Mouse (Mus musculus) limb, embryonic 10.5 days (tissue): Measurements from ENCODE around the gene Scn2b. TPM values are rescaled to one million over a fixed set of nuclear protein-coding genes. Genes with fewer than 3 reads are reported as not detected.
A peak's percentile ranks its signal among the peaks of the same experiment; 100 is the strongest.

Experiments
- DNase-seq: peaks from one replicate; pipeline ENCODE4 v3.0.0-alpha.2; 2017; ENCODE audit warnings: low spot score
- H3K27ac ChIP-seq: fragments of 300-500 bp; sonication (generic); 2 replicates; pipeline ENCODE4 v1.5.1; 2016; ENCODE audit warnings: mild to moderate bottlenecking
- H3K27me3 ChIP-seq: fragments of 300-500 bp; sonication (generic); 2 replicates; pipeline ENCODE4 v1.6.1; 2016; ENCODE audit warnings: low read depth, mild to moderate bottlenecking; ENCODE audit not compliant: poor library complexity, severe bottlenecking
- H3K36me3 ChIP-seq: fragments of 300-500 bp; sonication (generic); 2 replicates; pipeline ENCODE4 v1.6.1; 2016; ENCODE audit warnings: mild to moderate bottlenecking, moderate library complexity
- H3K4me1 ChIP-seq: fragments of 300-500 bp; sonication (generic); 2 replicates; pipeline ENCODE4 v1.6.1; 2016
- H3K4me3 ChIP-seq: fragments of 300-500 bp; sonication (generic); 2 replicates; pipeline ENCODE4 v1.5.1; 2016; ENCODE audit warnings: mild to moderate bottlenecking, moderate library complexity
- H3K9me3 ChIP-seq: fragments of 300-500 bp; sonication (generic); replicated peaks from 2 replicates; pipeline ENCODE4 v1.6.1; 2016; ENCODE audit warnings: mild to moderate bottlenecking
- WGBS: fragments of 180-500 bp; shearing (Covaris S2); methylation state at CpG from one replicate; pipeline ENCODE4 v1.1.7; 2016; 5-methylcytosine and 5-hydroxymethylcytosine counted together
- polyA plus RNA-seq: library from polyadenylated mRNA; unstranded; fragments of >200 nt; fragmentation: Nextera tagmentation; extraction: Ambion mirVana; gene quantifications from 2 replicates; pipeline ENCODE4 v1.2.1, GENCODE M21; 2016

The Scn2b gene
- polyA plus RNA-seq, 1 experiment from 2014 or later, result 12.0 TPM

- Histone ChIP-seq H3K27ac (no peak overlapping the region), H3K9me3 (no peaks in the 10 kb centered on the region), H3K27me3 (no peaks in the 10 kb centered on the region), H3K36me3 (no peaks in the 10 kb centered on the region), H3K4me3 (no peak overlapping the region), H3K4me1 (peaks cover 34% of the 10 kb centered on the region)
- WGBS, result 39% methylated on average over 3 of the region's 3 CpGs
- DNase-seq, result no peak
These were observed 19.2 kb upstream of the Scn2b start for GRCm38 (mm10) chr9:45098426-45098825.

GRCm38 (mm10) chr9:45102528-45102927 is 15.1 kb upstream of the Scn2b start:
- 33% methylated on average over 1 of the region's 1 CpGs for WGBS
- peaks cover 36% of the 10 kb centered on the region for H3K4me1 ChIP-seq
- H3K36me3 ChIP-seq, result no peaks in the 10 kb centered on the region
- H3K27me3 ChIP-seq, result no peaks in the 10 kb centered on the region
- peak; percentile 66 for DNase-seq
- H3K9me3 ChIP-seq, result no peaks in the 10 kb centered on the region
- peak overlapping the region; percentile 18; the same call in 1 of the 2 replicates for H3K4me3 ChIP-seq
- H3K27ac ChIP-seq, result peak overlapping the region; percentile 86

DNA sequence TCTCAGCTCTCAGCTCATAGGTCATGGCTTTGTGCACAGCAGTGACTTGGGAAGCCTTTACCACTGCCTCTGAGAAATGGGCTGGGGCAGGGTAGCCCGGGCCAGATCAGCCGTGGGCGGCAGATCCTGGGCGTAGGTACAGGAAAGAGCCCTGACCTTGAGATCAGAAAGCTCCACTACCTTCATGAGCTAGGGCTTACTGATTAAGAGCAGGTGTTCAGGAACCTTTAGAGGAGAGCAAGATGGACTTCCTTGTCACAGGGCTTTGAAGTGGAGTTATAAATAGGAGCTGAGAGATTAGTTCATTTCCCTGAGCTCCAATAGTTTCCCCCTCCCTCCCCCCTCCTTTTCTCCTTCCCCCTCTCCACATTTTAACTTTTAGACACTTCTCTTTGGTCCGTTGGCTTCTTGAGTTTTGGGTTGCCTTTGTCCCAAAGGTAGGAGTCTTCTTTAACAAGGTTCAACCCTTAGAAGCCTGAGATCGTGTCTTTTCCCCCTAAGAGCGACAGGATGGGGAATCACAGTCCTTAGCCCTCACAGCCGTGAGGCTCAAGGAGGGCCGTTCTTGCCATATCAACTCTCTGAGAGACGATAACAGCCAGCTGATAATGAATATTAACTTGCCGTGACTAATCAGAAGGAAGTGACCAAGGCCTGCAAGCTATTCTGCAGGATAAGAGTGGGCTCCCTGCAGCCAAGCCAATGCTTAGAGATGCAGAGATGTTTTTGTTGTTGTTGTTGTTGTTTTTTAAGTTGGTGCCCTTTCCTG is 14.2 kb upstream of the Scn2b start:
- Histone ChIP-seq H3K4me1 (peaks cover 36% of the 10 kb centered on the region), H3K27me3 (no peaks in the 10 kb centered on the region), H3K36me3 (no peaks in the 10 kb centered on the region), H3K27ac (peak overlapping the region; percentile 86), H3K4me3 (peak overlapping the region; percentile 18; the same call in 1 of the 2 replicates), H3K9me3 (no peaks in the 10 kb centered on the region)
- DNase-seq, result peak; percentile 58
- 22% methylated on average over 11 of the region's 11 CpGs for WGBS

- DNase-seq, result no peak
- 99% methylated on average over 2 of the region's 2 CpGs for WGBS
- Histone ChIP-seq H3K4me1 (peaks cover 33% of the 10 kb centered on the region), H3K27ac (no peak overlapping the region), H3K36me3 (no peaks in the 10 kb centered on the region), H3K4me3 (no peak overlapping the region), H3K27me3 (no peaks in the 10 kb centered on the region), H3K9me3 (no peaks in the 10 kb centered on the region)
These were observed 11.8 kb upstream of the Scn2b start for GRCm38 (mm10) chr9:45105596-45106374.

DNA sequence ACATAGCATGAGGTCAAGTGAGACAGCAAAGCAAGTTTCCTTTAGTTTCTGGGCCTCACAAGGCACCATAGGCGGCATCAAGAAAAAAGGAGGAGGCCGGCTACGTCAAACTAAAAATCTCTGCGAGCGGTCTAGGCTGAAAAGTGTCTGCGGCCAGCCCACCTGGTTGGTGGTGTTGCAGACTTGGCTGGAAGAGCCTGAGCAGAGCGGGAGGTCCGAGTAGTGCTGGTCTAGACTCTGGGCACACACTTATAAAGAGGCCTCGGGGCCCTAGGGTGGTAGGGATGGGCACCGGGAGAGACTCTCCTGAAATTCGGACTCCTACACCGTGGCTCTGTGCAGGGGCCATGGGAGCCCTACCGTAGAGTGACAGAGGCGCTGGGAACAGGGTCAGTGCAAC is 1.9 kb upstream of the Scn2b start:
- H3K27ac ChIP-seq, result peak overlapping the region; percentile 95
- H3K36me3 ChIP-seq, result no peaks in the 10 kb centered on the region; the same call in 1 of the 2 replicates
- H3K4me3 ChIP-seq, result peak overlapping the region; percentile 52
- H3K4me1 ChIP-seq, result peaks cover 56% of the 10 kb centered on the region
- WGBS, result 3% methylated on average over 14 of the region's 14 CpGs
- H3K27me3 ChIP-seq, result no peaks in the 10 kb centered on the region
- DNase-seq, result peak; percentile 82
- no peaks in the 10 kb centered on the region for H3K9me3 ChIP-seq

GRCm38 (mm10) chr9:45116819-45117218 is 763 bp upstream of the Scn2b start:
- WGBS, result 71% methylated on average over 9 of the region's 9 CpGs
- Histone ChIP-seq H3K27me3 (no peaks in the 10 kb centered on the region), H3K9me3 (no peaks in the 10 kb centered on the region), H3K4me3 (no peak overlapping the region), H3K27ac (peak overlapping the region; percentile 95), H3K36me3 (no peaks in the 10 kb centered on the region; the same call in 1 of the 2 replicates), H3K4me1 (peaks cover 67% of the 10 kb centered on the region)
- no peak for DNase-seq

GRCm38 (mm10) chr9:45118552-45118951 is 970 bp downstream of the Scn2b start:
- Histone ChIP-seq H3K27me3 (no peaks in the 10 kb centered on the region), H3K4me1 (peaks cover 75% of the 10 kb centered on the region), H3K9me3 (no peaks in the 10 kb centered on the region), H3K27ac (peak overlapping the region; percentile 95), H3K4me3 (peak overlapping the region; percentile 69), H3K36me3 (no peaks in the 10 kb centered on the region; the same call in 1 of the 2 replicates)
- no peak for DNase-seq
- WGBS, result 23% methylated on average over 10 of the region's 10 CpGs

- no peak for DNase-seq
- peak overlapping the region; percentile 69 for H3K4me3 ChIP-seq
- H3K36me3 ChIP-seq, result peaks cover under 1% of the 10 kb centered on the region
- no peaks in the 10 kb centered on the region for H3K27me3 ChIP-seq
- WGBS, result 95% methylated on average over 8 of the region's 8 CpGs
- H3K27ac ChIP-seq, result peak overlapping the region; percentile 95; the same call in 1 of the 2 replicates
- no peaks in the 10 kb centered on the region for H3K9me3 ChIP-seq
- H3K4me1 ChIP-seq, result peaks cover 73% of the 10 kb centered on the region
These were observed 1.9 kb downstream of the Scn2b start for GRCm38 (mm10) chr9:45119316-45119953.

GRCm38 (mm10) chr9:45119954-45120530 is 2.5 kb downstream of the Scn2b start:
- no peak for DNase-seq
- Histone ChIP-seq H3K27me3 (no peaks in the 10 kb centered on the region), H3K36me3 (peaks cover 7% of the 10 kb centered on the region), H3K9me3 (no peaks in the 10 kb centered on the region), H3K27ac (no peak overlapping the region), H3K4me1 (peaks cover 69% of the 10 kb centered on the region), H3K4me3 (no peak overlapping the region)
- 86% methylated on average over 14 of the region's 14 CpGs for WGBS

GRCm38 (mm10) chr9:45120567-45120966 is 3.0 kb downstream of the Scn2b start:
- H3K27me3 ChIP-seq, result no peaks in the 10 kb centered on the region
- H3K27ac ChIP-seq, result no peak overlapping the region
- peaks cover 64% of the 10 kb centered on the region for H3K4me1 ChIP-seq
- no peak for DNase-seq
- 81% methylated on average over 6 of the region's 6 CpGs for whole genome bisulfite sequencing
- peaks cover 12% of the 10 kb centered on the region for H3K36me3 ChIP-seq
- no peaks in the 10 kb centered on the region for H3K9me3 ChIP-seq
- H3K4me3 ChIP-seq, result no peak overlapping the region

DNA sequence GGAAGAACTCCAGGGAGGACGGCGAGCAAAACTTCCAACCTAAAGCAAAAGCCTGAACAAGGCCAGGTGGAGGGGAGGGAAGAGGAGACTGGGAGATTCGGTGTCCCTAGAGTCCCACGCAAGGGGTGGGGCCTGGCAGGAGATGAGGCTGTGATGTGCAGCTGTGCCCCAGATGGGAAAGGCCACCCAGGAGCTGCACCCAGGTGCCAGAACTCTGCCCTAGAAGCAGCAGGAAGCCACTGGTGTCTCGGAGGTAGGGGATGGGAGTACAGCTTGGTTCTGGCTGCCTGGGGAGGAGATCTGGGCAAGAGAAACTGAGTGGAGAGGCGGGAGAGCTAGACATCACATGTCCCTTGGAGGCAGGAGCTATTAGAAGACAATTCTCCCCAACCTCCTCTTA is 3.4 kb downstream of the Scn2b start:
- no peaks in the 10 kb centered on the region for H3K9me3 ChIP-seq
- peaks cover 59% of the 10 kb centered on the region for H3K4me1 ChIP-seq
- no peaks in the 10 kb centered on the region for H3K27me3 ChIP-seq
- no peak overlapping the region for H3K27ac ChIP-seq
- DNase-seq, result no peak
- no peak overlapping the region for H3K4me3 ChIP-seq
- 45% methylated on average over 6 of the region's 6 CpGs for WGBS
- peaks cover 17% of the 10 kb centered on the region for H3K36me3 ChIP-seq

GRCm38 (mm10) chr9:45121769-45122168 is 4.2 kb downstream of the Scn2b start:
- peak overlapping the region; percentile 25 for H3K4me3 ChIP-seq
- peak; percentile 85 for DNase-seq
- peaks cover 59% of the 10 kb centered on the region for H3K4me1 ChIP-seq
- no peaks in the 10 kb centered on the region for H3K27me3 ChIP-seq
- whole genome bisulfite sequencing, result 4% methylated on average over 10 of the region's 10 CpGs
- no peaks in the 10 kb centered on the region for H3K9me3 ChIP-seq
- peak overlapping the region; percentile 71 for H3K27ac ChIP-seq
- H3K36me3 ChIP-seq, result peaks cover 24% of the 10 kb centered on the region
